Mouse (Mus musculus) forebrain, embryonic 14.5 days (tissue): ENCODE data around the gene Clec4g. TPM values are rescaled to one million over a fixed set of nuclear protein-coding genes. Genes with fewer than 3 reads are reported as not detected.
A peak's percentile ranks its signal among the peaks of the same experiment; 100 is the strongest.

ENCODE experiments used
- ATAC-seq: fragments of 200-750 bp; cut with Nextera tagmentation; 2 replicates; pipeline ENCODE4 v1.8.0; 2017; ENCODE audit warnings: mild to moderate bottlenecking, moderate library complexity
- DNase-seq: peaks from one replicate; pipeline ENCODE4 v3.0.0-alpha.2; 2015; ENCODE audit warnings: low spot score
- H3K27ac ChIP-seq: fragments of 300-500 bp; sonication (generic); 2 replicates; pipeline ENCODE4 v1.5.1; 2014; ENCODE audit warnings: low read depth, mild to moderate bottlenecking, control low read depth, low read length, moderate library complexity
- H3K27me3 ChIP-seq: fragments of 300-500 bp; sonication (generic); replicated peaks from 2 replicates; pipeline ENCODE4 v1.6.1; 2014; ENCODE audit warnings: low read length, control low read depth, mixed read lengths; ENCODE audit not compliant: control insufficient read depth, insufficient read depth
- H3K36me3 ChIP-seq: fragments of 300-500 bp; sonication (generic); 2 replicates; pipeline ENCODE4 v1.6.1; 2014; ENCODE audit warnings: low read length, control low read depth; ENCODE audit not compliant: control insufficient read depth, insufficient read depth
- H3K4me1 ChIP-seq: fragments of 300-500 bp; sonication (generic); 2 replicates; pipeline ENCODE4 v1.6.1; 2014; ENCODE audit warnings: antibody characterized with exemption, low read length, control low read depth; ENCODE audit not compliant: control insufficient read depth, insufficient read depth
- H3K4me2 ChIP-seq: fragments of 300-500 bp; sonication (generic); 2 replicates; pipeline ENCODE4 v1.6.1; 2014; ENCODE audit warnings: mild to moderate bottlenecking, control low read depth, low read length
- H3K4me3 ChIP-seq: fragments of 300-500 bp; sonication (generic); 2 replicates; pipeline ENCODE4 v1.5.1; 2014; ENCODE audit warnings: low read depth, low read length, control low read depth
- H3K9ac ChIP-seq: fragments of 300-500 bp; sonication (generic); 2 replicates; pipeline ENCODE4 v1.6.1; 2014; ENCODE audit warnings: mild to moderate bottlenecking, low read length, control low read depth, moderate library complexity
- H3K9me3 ChIP-seq: fragments of 300-500 bp; sonication (generic); replicated peaks from 2 replicates; pipeline ENCODE4 v1.6.1; 2016; ENCODE audit warnings: low read length, control low read depth, mixed read lengths; ENCODE audit not compliant: control insufficient read depth
- WGBS: fragments of 180-500 bp; shearing (Covaris S2); extraction: QIAGEN DNeasy Blood & Tissue Kit; methylation state at CpG from one replicate; pipeline ENCODE4 v1.1.7; 2014; 5-methylcytosine and 5-hydroxymethylcytosine counted together
- polyA plus RNA-seq: library from polyadenylated mRNA; unstranded; fragments of >200 nt; fragmentation: Nextera tagmentation; extraction: Ambion mirVana; gene quantifications from 2 replicates; pipeline ENCODE4 v1.2.1, GENCODE M21; 2014

Clec4g gene
- polyA plus RNA-seq, 1 experiment from 2014 or later: not detected

- Histone ChIP-seq H3K9me3 (no peaks in the 10 kb centered on the region), H3K36me3 (peaks cover 17% of the 10 kb centered on the region), H3K4me2 (no peak overlapping the region), H3K27ac (no peak overlapping the region), H3K27me3 (no peaks in the 10 kb centered on the region), H3K9ac (no peak overlapping the region), H3K4me3 (no peak overlapping the region), H3K4me1 (no peaks in the 10 kb centered on the region)
- DNase-seq: no peak
- WGBS: 76% methylated on average over 5 of the region's 5 CpGs
- no peak for ATAC-seq
Measured at GRCm38 (mm10) chr8:3685422-3685821, 35.0 kb downstream of the Clec4g start.

- no peak; the same call in 1 of the 2 replicates for ATAC-seq
Measured at GRCm38 (mm10) chr8:3684530-3684929, 35.9 kb downstream of the Clec4g start.

GRCm38 (mm10) chr8:3683408-3684176, 36.9 kb downstream of the Clec4g start:
- Histone ChIP-seq H3K27ac (no peak overlapping the region), H3K4me1 (no peaks in the 10 kb centered on the region), H3K27me3 (no peaks in the 10 kb centered on the region), H3K4me3 (no peak overlapping the region), H3K9me3 (no peaks in the 10 kb centered on the region), H3K4me2 (no peak overlapping the region), H3K9ac (no peak overlapping the region), H3K36me3 (peaks cover 35% of the 10 kb centered on the region)
- ATAC-seq (no peak), DNase-seq (no peak)
- WGBS: 74% methylated on average over 6 of the region's 6 CpGs

More at GRCm38 (mm10) chr8:3684530-3684929, 35.9 kb downstream of the Clec4g start:
- Histone ChIP-seq H3K27ac (no peak overlapping the region), H3K27me3 (no peaks in the 10 kb centered on the region), H3K36me3 (peaks cover 26% of the 10 kb centered on the region), H3K4me3 (no peak overlapping the region), H3K9ac (no peak overlapping the region), H3K4me2 (no peak overlapping the region), H3K4me1 (no peaks in the 10 kb centered on the region), H3K9me3 (no peaks in the 10 kb centered on the region)
- DNase-seq: no peak

- DNase-seq (no peak), ATAC-seq (no peak)
Measured at GRCm38 (mm10) chr8:3682435-3682834, 38.0 kb downstream of the Clec4g start.

GRCm38 (mm10) chr8:3679656-3680055, 40.8 kb downstream of the Clec4g start:
- Histone ChIP-seq H3K9ac (no peak overlapping the region), H3K36me3 (peaks cover 35% of the 10 kb centered on the region), H3K4me2 (no peak overlapping the region), H3K4me1 (peaks cover 7% of the 10 kb centered on the region; the same call in 1 of the 2 replicates), H3K9me3 (no peaks in the 10 kb centered on the region), H3K27ac (no peak overlapping the region), H3K27me3 (no peaks in the 10 kb centered on the region), H3K4me3 (no peak overlapping the region)
- 78% methylated on average over 5 of the region's 5 CpGs for WGBS
- no peak for ATAC-seq
- no peak for DNase-seq

More at GRCm38 (mm10) chr8:3682435-3682834, 38.0 kb downstream of the Clec4g start:
- Histone ChIP-seq H3K4me2 (no peak overlapping the region), H3K36me3 (peaks cover 35% of the 10 kb centered on the region), H3K27me3 (no peaks in the 10 kb centered on the region), H3K4me3 (no peak overlapping the region), H3K27ac (no peak overlapping the region), H3K9ac (no peak overlapping the region), H3K9me3 (no peaks in the 10 kb centered on the region), H3K4me1 (peaks cover 6% of the 10 kb centered on the region; the same call in 1 of the 2 replicates)
- WGBS: 90% methylated on average over 5 of the region's 5 CpGs

- Histone ChIP-seq H3K4me3 (no peak overlapping the region), H3K9me3 (no peaks in the 10 kb centered on the region), H3K27ac (no peak overlapping the region), H3K36me3 (peaks cover 35% of the 10 kb centered on the region), H3K4me1 (peaks cover 7% of the 10 kb centered on the region; the same call in 1 of the 2 replicates), H3K27me3 (no peaks in the 10 kb centered on the region), H3K4me2 (no peak overlapping the region), H3K9ac (no peak overlapping the region)
- ATAC-seq (no peak), DNase-seq (no peak)
- 95% methylated on average over 23 of the region's 23 CpGs for WGBS
Measured at GRCm38 (mm10) chr8:3679236-3679635, 41.2 kb downstream of the Clec4g start.

- 96% methylated on average over 23 of the region's 23 CpGs for WGBS
- ATAC-seq: no peak
- Histone ChIP-seq H3K9me3 (no peaks in the 10 kb centered on the region), H3K9ac (no peak overlapping the region), H3K4me1 (peaks cover 7% of the 10 kb centered on the region; the same call in 1 of the 2 replicates), H3K4me2 (no peak overlapping the region), H3K36me3 (peaks cover 35% of the 10 kb centered on the region), H3K27me3 (no peaks in the 10 kb centered on the region), H3K27ac (no peak overlapping the region), H3K4me3 (no peak overlapping the region)
- no peak for DNase-seq
Measured at GRCm38 (mm10) chr8:3678831-3679230, 41.6 kb downstream of the Clec4g start.

- peak overlapping the region; percentile 94 for H3K4me3 ChIP-seq
- H3K27me3 ChIP-seq: no peaks in the 10 kb centered on the region
- ATAC-seq: peak; percentile 6; the same call in 1 of the 2 replicates
- peak overlapping the region; percentile 81; the same call in 1 of the 2 replicates for H3K27ac ChIP-seq
- DNase-seq: peak; percentile 7
- peaks cover 34% of the 10 kb centered on the region for H3K36me3 ChIP-seq
- 4% methylated on average over 15 of the region's 15 CpGs for WGBS
- H3K4me2 ChIP-seq: peak overlapping the region; percentile 85
- peaks cover 7% of the 10 kb centered on the region; the same call in 1 of the 2 replicates for H3K4me1 ChIP-seq
- peak overlapping the region; percentile 97 for H3K9ac ChIP-seq
- no peaks in the 10 kb centered on the region for H3K9me3 ChIP-seq
Measured at GRCm38 (mm10) chr8:3676993-3677579, 43.4 kb downstream of the Clec4g start.
